Mouse (Mus musculus) hindbrain, postnatal 0 days (tissue): Measurements from ENCODE around the gene Lrp8. TPM values are rescaled to one million over a fixed set of nuclear protein-coding genes. Genes with fewer than 3 reads are reported as not detected.
A peak's percentile ranks its signal among the peaks of the same experiment; 100 is the strongest.

ENCODE experiments used
- ATAC-seq: fragments of 200-750 bp; cut with Nextera tagmentation; 2 replicates; pipeline ENCODE4 v1.8.0; 2017; ENCODE audit warnings: mild to moderate bottlenecking, moderate TSS enrichment, moderate library complexity
- DNase-seq: peaks from one replicate; pipeline ENCODE4 v3.0.0-alpha.2; 2015; ENCODE audit warnings: low spot score
- H3K27ac ChIP-seq: fragments of 300-500 bp; sonication (generic); 2 replicates; pipeline ENCODE4 v1.5.1; 2014; ENCODE audit warnings: mild to moderate bottlenecking
- H3K27me3 ChIP-seq: fragments of 300-500 bp; sonication (generic); 2 replicates; pipeline ENCODE4 v1.6.1; 2014; ENCODE audit warnings: low read length, mixed read lengths; ENCODE audit not compliant: insufficient read depth
- H3K36me3 ChIP-seq: fragments of 300-500 bp; sonication (generic); 2 replicates; pipeline ENCODE4 v1.6.1; 2014; ENCODE audit warnings: low read length, mixed read lengths; ENCODE audit not compliant: insufficient read depth
- H3K4me1 ChIP-seq: fragments of 300-500 bp; sonication (generic); 2 replicates; pipeline ENCODE4 v1.6.1; 2014; ENCODE audit warnings: antibody characterized with exemption, low read length, mixed read lengths; ENCODE audit not compliant: insufficient read depth
- H3K4me2 ChIP-seq: fragments of 300-500 bp; sonication (generic); 2 replicates; pipeline ENCODE4 v1.6.1; 2014; ENCODE audit warnings: low read depth, mild to moderate bottlenecking, low read length, moderate library complexity, mixed read lengths
- H3K4me3 ChIP-seq: fragments of 300-500 bp; sonication (generic); 2 replicates; pipeline ENCODE4 v1.5.1; 2014; ENCODE audit warnings: low read length
- H3K9ac ChIP-seq: fragments of 300-500 bp; sonication (generic); replicated peaks from 2 replicates; pipeline ENCODE4 v1.6.1; 2014; ENCODE audit warnings: mild to moderate bottlenecking, low read length, moderate library complexity, mixed read lengths
- H3K9me3 ChIP-seq: fragments of 300-500 bp; sonication (generic); 2 replicates; pipeline ENCODE4 v1.6.1; 2016; ENCODE audit warnings: low read length, mixed read lengths
- CTCF ChIP-seq: IDR thresholded peaks from 2 replicates; pipeline ENCODE4 v1.5.1; 2016; ENCODE audit warnings: antibody characterized with exemption, control low read depth, low read depth
- WGBS: fragments of 180-500 bp; shearing (Covaris S2); extraction: QIAGEN DNeasy Blood & Tissue Kit; methylation state at CpG from one replicate; pipeline ENCODE4 v1.1.7; 2014; 5-methylcytosine and 5-hydroxymethylcytosine counted together
- polyA plus RNA-seq: library from polyadenylated mRNA; unstranded; fragments of >200 nt; fragmentation: Nextera tagmentation; extraction: Ambion mirVana; gene quantifications from 2 replicates; pipeline ENCODE4 v1.2.1, GENCODE M21; 2015
- total RNA-seq: library from RNA; depleted of rRNA; stranded (reverse); fragments of >200 nt; gene quantifications from 2 replicates; pipeline ENCODE4 v1.2.3, GENCODE M21; 2014

Lrp8 gene
- total and polyA plus RNA-seq, 2 experiments from 2014 or later, result 33.9 to 62.2 TPM

DNA sequence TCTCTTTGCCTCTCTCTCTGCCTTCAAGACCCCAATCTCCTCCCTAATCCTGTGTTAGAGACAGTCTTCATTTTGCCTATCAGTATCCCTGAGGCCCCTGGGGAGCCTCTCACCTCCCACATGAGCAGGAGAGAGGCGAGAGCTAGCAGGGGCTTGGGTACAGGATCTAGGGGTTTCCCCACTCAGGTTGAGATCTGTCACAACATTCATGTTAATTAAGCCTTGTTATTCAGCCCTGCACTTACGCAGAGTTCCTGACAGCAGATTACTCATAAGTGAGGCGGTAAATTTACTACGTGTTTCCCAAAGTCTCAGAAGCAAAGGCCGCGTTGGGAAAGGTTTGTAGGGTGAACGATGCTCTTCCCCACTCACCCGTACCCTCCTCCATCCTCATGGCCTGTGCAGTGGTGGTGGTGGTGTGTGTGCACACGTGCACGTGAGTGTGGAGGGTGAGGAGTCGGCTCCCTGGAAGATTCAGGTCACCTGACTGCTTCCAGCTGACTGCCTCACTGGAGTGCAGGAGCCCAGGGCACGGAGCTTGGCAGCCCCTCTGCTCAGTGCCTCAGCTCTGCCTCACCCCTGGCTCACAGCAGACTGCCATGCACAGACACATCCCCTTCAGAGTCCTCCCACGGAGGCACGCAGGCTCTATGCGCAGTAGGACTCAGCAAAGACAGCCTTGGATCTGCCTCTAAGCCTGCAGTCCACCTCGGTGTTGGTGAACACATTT lies 18.1 kb downstream of the Lrp8 start:
- no peak overlapping the region for H3K9ac ChIP-seq
- H3K36me3 ChIP-seq, result no peaks in the 10 kb centered on the region
- no peak overlapping the region for H3K4me2 ChIP-seq

DNA sequence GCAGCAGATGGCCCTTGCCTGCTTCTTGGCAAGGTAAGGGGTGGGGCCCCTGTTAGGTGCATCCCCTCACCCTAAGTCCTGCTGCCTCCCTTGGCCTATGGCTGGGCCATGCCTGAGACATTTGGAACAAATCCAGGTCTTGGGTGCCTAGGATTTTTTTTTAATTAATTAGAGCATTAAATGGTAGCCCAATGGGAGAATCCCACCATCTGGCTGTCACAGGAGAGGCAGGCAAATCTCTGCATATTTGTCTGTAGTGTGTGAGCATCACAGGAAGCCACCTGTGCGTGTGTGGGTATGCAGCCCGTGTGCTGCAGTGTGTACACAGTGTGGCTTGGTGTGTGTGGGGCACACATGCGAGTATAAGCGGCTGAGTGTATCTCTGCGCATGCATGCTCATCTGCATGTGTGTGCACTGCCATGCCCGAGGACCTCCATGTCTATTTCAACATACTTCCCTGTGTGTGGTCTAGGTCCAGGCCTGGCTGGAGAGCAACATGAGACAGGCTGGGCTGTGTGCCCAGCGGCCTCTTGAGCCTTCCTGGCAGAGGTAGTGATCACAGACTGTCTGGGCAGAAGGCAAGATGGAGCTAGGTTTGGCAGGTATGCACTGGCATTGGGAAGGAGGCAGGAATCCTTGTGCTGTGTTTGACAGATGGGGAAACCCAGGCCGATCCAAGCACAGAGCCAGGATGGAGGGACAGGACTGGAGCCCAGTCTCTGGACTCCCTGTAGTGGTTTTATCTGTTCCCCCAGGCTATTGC lies 19.0 kb downstream of the Lrp8 start:
- H3K4me2 ChIP-seq, result no peak overlapping the region
- ATAC-seq, result peak; percentile 66

More for the DNA sequence above, 18.1 kb downstream of the Lrp8 start:
- Histone ChIP-seq H3K4me1 (peaks cover 59% of the 10 kb centered on the region), H3K4me3 (no peak overlapping the region), H3K27me3 (no peaks in the 10 kb centered on the region), H3K9me3 (no peaks in the 10 kb centered on the region), H3K27ac (peak overlapping the region; percentile 74)
- DNase-seq (peak; percentile 32), ATAC-seq (peak; percentile 13; the same call in 1 of the 2 replicates)
- 33% methylated on average over 16 of the region's 16 CpGs for WGBS
- TF ChIP-seq CTCF, result no peak

DNA sequence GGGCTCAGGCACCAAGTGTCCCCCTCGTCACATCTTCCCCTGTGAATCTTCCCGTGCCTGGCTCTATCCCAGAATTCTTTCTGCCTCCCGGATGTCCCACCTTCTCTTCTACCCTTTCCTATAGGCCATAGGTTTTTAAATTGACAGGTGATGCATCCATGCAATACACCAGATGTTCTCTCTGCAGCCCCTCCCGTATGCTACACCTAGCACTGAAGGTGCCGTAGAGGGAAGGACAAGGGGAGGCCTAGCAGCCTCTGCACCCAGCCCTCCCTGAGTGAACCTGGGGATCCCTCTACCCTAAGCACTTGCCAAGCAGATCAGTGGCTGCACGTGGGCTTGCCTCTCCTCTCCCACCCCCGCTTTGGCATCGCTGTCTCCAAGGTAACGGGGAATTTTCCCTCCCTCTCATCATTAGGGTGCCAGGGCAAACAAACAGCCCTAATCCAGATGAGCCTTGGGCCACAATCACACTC lies 20.9 kb downstream of the Lrp8 start:
- peaks cover 64% of the 10 kb centered on the region for H3K4me1 ChIP-seq
- ATAC-seq (peak; percentile 60), DNase-seq (peak; percentile 80)
- peak overlapping the region; percentile 78 for H3K27ac ChIP-seq
- H3K27me3 ChIP-seq, result no peaks in the 10 kb centered on the region
- no peaks in the 10 kb centered on the region for H3K36me3 ChIP-seq
- 10% methylated on average over 9 of the region's 9 CpGs for WGBS
- H3K4me3 ChIP-seq, result peak overlapping the region; percentile 11
- TF ChIP-seq CTCF, result no peak; the same call in 1 of the 2 replicates
- H3K4me2 ChIP-seq, result peak overlapping the region; percentile 46
- H3K9me3 ChIP-seq, result no peaks in the 10 kb centered on the region
- H3K9ac ChIP-seq, result 0 out of 2 replicates have a peak overlapping the region, but pooled peaks have one; percentile 22

More for the DNA sequence above, 19.0 kb downstream of the Lrp8 start:
- WGBS, result 40% methylated on average over 8 of the region's 8 CpGs
- Histone ChIP-seq H3K9me3 (no peaks in the 10 kb centered on the region), H3K9ac (no peak overlapping the region), H3K4me1 (peaks cover 59% of the 10 kb centered on the region), H3K36me3 (no peaks in the 10 kb centered on the region), H3K27me3 (no peaks in the 10 kb centered on the region), H3K27ac (peak overlapping the region; percentile 74), H3K4me3 (no peak overlapping the region)
- DNase-seq, result peak; percentile 86
- no peak for TF ChIP-seq CTCF

DNA sequence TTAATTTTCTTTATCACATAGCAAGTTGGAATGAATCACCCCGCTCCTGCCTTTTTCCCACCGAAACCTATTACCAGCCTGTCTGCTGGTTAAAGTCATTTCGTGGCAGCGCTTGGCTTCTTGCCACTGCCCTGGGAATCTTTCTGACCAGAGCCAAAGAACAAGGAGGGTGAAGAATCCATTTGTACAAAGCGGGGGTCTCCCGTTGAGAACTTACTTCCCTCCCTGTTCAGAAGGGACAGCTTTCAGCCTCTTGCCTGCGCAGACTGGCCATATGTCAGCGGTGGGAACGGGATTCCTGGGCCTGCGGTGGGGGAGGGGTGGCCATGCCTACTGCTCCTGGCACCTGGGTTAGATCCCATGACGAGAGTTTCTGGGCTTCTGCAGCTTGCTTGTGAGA lies 21.4 kb downstream of the Lrp8 start:
- 8% methylated on average over 11 of the region's 11 CpGs for WGBS
- Histone ChIP-seq H3K9ac (peak overlapping the region; percentile 39), H3K9me3 (no peaks in the 10 kb centered on the region), H3K36me3 (no peaks in the 10 kb centered on the region), H3K4me2 (peak overlapping the region; percentile 46), H3K4me3 (peak overlapping the region; percentile 11), H3K4me1 (peaks cover 66% of the 10 kb centered on the region), H3K27me3 (no peaks in the 10 kb centered on the region), H3K27ac (peak overlapping the region; percentile 78)
- ATAC-seq (no peak), DNase-seq (peak; percentile 79)
- TF ChIP-seq CTCF, result no peak

DNA sequence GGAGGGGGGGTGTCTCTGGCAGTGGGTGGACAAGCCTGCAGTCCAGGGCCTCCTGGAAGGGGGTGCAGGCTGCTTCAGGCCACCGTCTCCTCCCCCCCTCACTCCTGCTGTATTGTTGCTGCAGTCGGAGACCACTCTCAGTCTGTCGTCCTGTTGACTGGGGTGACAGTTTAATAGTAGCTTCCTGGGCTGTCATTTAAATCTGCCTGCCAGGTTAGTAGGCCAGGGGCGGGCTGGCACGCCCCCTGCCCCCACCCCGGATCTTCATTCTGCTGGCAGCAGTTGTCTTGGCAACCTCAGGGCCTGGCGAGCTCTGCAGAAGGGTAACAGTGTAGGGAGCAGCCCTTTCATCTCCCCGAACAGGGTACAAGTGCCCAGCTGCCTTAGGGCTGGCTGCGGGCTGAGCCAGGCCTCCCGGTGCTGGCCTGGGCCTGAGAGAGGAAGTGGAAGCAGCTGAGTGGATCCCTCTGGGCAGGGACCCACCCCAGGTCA lies 26.7 kb downstream of the Lrp8 start:
- DNase-seq (peak; percentile 80), ATAC-seq (peak; percentile 74)
- peak overlapping the region; percentile 67 for H3K27ac ChIP-seq
- H3K4me3 ChIP-seq, result no peak overlapping the region
- peak overlapping the region; percentile 35 for H3K4me2 ChIP-seq
- peaks cover 63% of the 10 kb centered on the region for H3K4me1 ChIP-seq
- no peaks in the 10 kb centered on the region for H3K9me3 ChIP-seq
- 6% methylated on average over 10 of the region's 10 CpGs for WGBS
- H3K27me3 ChIP-seq, result no peaks in the 10 kb centered on the region
- no peak for TF ChIP-seq CTCF
- peak overlapping the region; percentile 13; the same call in 1 of the 2 replicates for H3K9ac ChIP-seq
- no peaks in the 10 kb centered on the region for H3K36me3 ChIP-seq

DNA sequence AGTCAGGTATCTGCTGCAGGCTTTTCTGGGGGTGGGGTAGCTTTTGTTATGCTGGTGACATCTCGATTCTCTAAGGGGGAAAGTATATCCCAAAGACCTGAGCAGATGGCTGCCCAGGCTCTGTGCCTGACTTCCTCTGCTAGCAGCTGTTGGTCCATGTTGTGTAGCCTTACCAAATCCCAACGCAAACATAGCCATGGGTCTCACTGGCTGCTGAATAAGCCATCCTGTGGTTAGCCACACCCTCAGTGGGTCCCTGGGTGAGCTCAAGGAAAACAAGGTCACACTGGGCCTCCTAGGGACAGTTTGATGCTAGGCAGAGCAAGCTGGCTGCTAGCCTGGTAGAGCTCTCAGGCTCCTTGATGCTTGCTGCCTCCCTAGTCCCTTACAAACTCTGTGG lies 27.6 kb downstream of the Lrp8 start:
- DNase-seq (peak; percentile 37), ATAC-seq (no peak)
- Histone ChIP-seq H3K9ac (no peak overlapping the region), H3K9me3 (no peaks in the 10 kb centered on the region), H3K36me3 (no peaks in the 10 kb centered on the region), H3K4me2 (no peak overlapping the region), H3K4me3 (no peak overlapping the region), H3K4me1 (peaks cover 64% of the 10 kb centered on the region), H3K27ac (peak overlapping the region; percentile 67), H3K27me3 (no peaks in the 10 kb centered on the region)
- 32% methylated on average over 2 of the region's 2 CpGs for WGBS
- no peak for TF ChIP-seq CTCF
